Mouse (Mus musculus) retina, embryonic 14.5 days (tissue): ENCODE measurements at regions not wholly inside any gene's neighbourhood (a gene's known extent, or its start where the extent isn't known, plus 50 kb on each side); places are given as distances from the start of the nearest gene placed in this dataset.
A peak's percentile ranks its signal among the peaks of the same experiment; 100 is the strongest.
"Not testable (repeated sequence)": the region's sequence is repeated elsewhere in the genome, so short reads cannot be mapped to it uniquely, and the experiment has no call there.

ENCODE experiments used
- DNase-seq: peaks from one replicate; pipeline ENCODE4 v3.0.0-alpha.2; 2015; ENCODE audit warnings: low spot score

DNA sequence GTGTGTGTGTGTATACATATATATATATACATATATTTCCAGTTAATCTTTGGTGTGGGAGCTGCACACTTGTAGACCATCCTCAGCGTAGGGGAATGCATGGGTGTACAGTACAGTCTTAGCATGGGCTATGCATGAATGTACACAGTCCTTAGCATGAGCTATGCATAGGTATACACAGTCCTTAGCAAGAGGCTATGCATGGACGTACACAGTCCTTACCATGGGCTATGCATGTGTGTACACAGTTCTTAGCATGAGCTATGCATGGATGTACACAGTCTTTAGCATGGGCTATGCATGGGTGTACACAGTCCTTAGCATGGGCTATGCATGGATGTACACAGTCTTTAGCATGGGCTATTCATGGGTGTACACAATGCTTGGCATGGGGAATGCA, 70.5 kb downstream of the Rchy1 start:
- DNase-seq: no peak

GRCm38 (mm10) chr5:91881771-91882170, 81.1 kb downstream of the Rchy1 start:
- no peak for DNase-seq

GRCm38 (mm10) chr5:91880231-91880630, 82.6 kb downstream of the Rchy1 start:
- no peak for DNase-seq

DNA sequence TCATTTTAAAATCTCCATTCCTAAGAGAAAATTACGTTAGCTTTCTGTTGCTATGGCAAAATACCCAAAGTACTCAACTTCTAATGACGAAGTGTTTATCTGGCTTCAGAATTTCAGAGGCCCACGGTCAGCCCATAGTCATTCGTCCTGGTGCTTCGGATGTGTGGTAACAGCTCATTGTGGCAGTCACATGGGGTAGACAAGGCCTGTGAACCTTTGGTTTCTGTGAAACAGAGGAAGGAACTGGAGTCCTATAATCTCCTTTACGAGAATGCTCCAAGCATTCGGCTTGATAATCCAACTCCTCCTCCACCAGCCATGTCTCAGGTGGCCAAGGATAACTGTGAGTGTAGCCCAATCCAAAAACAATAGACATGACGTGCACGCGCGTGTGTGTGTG, 84.2 kb downstream of the Rchy1 start:
- DNase-seq: no peak

GRCm38 (mm10) chr5:91876682-91877031, 86.2 kb downstream of the Rchy1 start:
- DNase-seq: peak; percentile 31

GRCm38 (mm10) chr5:91875875-91876681, 86.8 kb downstream of the Rchy1 start:
- peak; percentile 64 for DNase-seq

GRCm38 (mm10) chr5:91872816-91873215, 90.1 kb downstream of the Rchy1 start:
- DNase-seq: no peak

GRCm38 (mm10) chr5:91869791-91870190, 93.1 kb downstream of the Rchy1 start:
- DNase-seq: no peak

DNA sequence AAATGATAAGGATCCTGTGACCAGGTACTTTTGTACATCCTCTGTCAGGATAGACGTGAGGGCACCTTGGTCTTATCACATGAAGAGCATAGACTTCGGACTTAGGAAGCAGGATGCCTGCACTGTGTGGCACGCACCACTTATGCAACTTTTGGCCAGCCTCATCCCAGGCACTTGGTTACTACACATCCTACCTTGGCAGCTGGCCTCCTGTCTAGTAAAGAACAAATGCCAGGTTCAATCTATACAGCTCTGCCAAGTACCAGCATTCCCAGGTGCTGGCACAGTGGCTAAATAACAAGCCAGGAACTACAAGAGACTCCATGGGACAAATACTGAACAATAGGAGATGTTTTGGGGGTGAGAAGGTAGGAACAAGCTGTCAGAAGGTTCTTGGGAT, 96.7 kb downstream of the Rchy1 start:
- DNase-seq: no peak

DNA sequence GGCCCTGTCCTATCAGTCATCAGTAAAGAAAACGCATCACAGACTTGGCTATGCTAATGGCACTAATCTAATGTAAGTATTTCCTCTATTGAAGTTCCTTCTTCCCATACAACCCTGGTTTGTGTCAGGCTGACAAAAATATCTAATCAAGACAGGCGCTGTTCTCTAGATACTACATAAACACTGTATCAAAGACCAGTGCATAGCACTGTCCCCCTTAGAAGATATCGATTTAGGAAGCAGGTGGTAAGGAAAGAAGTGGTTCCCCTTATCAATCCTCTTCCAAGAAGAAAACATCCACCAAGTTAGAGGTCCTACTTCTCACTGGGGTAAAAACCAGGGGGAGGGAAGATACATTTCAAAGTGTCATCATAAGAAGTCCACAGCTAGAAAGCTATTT, 97.5 kb downstream of the Rchy1 start:
- no peak for DNase-seq

DNA sequence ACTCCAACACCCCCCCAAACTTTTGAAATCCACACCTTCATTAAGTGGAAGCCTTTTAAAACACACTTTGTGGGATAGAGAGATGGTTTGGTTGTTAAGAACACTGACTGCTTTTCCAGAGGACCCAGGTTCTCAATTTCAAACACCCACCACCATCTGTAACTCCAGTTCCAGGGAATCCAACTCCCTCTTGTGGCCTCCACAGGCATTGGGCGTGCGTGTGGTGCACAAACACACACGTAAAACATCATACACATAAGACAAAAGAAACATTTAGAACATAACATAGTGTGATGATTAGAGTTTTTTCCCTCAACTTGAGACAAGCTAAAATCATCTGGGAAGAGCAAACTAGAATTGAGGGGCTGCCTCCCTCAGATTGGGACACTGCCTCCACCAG, 100.0 kb downstream of the Rchy1 start:
- no peak for DNase-seq

DNA sequence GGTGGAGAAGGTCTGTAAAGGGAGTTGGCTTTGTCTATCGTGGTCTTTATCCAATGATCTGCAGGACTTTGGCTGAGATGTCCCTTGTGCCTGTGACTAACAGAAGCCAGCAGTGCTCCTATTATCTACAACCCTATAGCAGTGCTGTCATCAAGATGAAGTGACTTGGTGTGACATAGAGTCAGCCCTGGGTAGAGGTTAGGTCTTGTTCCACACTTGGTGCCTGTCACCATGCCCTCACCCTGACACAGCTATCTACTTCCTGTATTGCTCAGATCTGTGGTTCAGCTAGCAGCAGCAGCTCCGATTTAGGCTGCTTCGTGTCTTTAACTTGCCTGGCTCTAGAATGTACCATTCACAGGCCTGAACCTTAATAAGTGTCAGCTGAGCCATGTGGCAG, 100.6 kb downstream of the Rchy1 start:
- no peak for DNase-seq

DNA sequence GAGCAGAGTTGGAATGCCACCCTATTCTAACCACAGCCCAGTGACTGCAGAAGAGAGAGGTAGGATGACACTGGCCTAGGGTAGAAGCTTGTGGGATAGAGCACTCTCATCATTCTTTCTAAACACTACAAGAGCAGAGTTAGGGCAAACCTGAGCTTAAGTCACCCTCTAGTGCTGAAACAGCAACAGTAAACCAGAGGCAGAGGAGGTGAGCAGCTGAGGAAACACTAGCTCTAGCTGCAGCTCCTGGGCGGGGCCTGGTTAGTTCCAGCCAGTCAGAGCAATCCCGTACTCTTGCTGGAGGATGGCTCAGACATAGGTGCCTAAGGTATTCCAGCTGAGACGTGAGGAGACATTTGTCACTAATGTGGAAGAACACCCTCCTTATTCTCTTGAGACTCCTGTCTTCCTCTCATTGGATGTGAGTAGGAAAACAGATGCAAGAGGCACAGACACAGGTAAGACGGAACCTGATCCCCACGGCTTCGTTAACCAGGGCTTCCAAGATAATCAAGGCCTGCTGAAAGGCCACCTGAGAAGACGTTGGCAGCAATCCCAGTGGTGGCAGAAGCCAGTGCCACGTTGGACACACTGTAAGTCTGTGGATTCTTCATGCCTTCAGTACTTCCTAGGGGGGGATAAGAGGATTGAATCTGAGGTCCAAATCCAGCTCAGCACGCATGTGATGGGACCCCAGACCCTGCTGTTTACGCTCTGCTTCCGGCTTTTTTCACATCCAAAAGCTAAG, 101.3 kb downstream of the Rchy1 start:
- no peak for DNase-seq

DNA sequence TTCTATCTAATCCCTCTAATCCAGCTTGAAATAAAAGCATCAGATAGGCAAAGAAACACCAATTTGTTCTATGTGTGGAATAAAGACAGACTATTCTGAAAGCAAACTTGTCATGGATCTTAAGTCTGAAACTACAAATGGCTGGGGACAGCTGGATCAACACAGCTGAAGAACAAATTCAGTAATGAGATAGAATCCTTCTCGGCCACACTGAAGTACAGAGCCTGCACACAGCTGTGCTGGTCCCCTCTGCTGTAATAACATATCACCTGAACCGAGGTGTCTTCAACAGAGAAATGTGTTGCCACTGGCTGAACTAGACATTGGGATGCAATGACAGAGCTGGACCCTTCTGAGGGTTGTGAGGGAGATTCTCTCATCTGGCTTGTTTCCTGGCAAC, 102.4 kb downstream of the Rchy1 start:
- no peak for DNase-seq

DNA sequence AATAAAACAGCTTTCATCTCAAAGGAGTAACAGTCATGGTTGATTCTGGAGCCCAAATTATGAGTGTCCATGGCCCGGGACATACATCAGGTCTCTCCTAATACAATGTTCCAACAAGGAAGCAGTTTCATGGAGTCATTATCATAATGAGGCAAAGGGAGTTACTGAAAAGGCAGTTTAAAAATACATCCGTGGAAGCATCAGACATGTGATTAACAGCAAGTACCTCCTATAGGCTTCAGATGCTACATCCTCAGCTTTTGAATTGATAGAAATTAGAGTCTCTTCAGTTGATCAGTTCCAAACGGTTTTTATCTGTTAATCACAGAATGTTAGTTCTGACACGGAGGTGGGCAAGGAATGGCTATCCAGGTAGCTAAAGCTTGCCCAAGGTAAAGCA, 110.5 kb downstream of the Rchy1 start:
- DNase-seq: no peak

DNA sequence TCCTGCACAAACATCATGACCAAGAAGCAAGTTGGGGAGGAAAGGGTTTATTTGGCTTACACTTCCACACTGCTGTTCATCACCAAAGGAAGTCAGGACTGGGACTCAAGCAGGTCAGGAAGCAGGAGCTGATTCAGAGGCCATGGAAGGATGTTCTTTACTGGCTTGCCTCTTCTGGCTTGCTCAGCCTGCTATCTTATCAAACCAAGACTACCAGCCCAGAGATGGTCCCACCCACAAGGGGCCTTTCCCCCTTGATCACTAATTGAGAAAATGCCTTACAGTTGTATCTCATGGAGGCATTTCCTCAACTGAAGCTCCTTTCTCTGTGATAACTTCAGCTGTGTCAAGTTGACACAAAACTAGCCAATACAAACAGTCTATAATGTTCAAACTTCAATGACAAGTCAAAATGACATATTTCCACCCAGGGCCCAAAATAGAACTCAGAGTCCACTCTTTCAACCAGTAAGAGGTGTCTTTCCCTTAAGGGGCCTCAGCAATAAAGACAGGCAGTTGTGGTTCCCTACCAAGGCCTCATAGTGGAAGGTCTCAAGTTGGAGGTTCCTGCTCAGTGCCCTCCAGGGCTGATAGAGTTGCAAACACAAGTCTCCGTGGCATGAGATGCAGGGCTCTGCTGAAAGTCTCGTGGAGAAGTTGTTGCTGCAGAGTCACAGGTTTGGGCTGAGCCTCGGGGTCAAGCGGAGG, 111.9 kb downstream of the Rchy1 start:
- DNase-seq: not testable (repeated sequence)

DNA sequence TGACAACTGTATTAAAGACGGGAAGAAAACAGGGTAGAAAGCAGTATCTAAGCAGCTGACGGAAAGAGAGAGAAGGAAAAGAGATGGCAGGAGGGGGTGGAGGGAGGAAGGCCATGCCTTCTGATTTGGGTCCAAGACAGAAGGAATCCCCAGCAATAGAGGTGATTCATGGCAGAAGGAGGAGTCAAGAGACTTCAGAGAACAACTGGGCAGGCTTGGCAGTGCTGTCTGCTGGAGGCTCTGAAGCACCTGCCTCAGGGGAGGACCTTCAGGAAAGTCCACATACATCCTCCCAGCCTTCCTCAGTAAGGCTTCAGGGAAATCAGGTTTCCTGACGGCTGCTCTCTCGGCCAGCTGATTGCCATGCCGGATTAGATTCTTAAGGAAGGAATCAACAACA, 112.4 kb downstream of the Rchy1 start:
- no peak for DNase-seq

DNA sequence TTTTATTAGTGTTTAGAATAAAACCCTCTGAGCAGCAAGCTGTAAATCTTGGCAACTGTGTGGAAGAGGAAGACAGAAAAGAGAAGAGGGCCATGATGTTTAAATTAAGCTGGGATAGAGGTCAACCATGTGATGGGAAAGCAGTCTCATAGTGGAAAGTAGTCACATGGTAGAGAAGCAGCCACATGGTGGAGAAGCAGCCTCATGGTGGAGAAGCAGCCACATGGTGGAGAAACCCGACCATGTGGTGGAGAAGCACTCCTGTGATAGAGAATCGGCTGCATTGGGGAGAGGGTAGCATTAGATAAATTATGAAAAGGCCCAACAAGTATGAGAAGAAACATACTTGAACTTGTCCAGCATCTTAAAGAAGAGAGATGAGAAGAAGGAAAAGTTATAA, 113.3 kb downstream of the Rchy1 start:
- no peak for DNase-seq

DNA sequence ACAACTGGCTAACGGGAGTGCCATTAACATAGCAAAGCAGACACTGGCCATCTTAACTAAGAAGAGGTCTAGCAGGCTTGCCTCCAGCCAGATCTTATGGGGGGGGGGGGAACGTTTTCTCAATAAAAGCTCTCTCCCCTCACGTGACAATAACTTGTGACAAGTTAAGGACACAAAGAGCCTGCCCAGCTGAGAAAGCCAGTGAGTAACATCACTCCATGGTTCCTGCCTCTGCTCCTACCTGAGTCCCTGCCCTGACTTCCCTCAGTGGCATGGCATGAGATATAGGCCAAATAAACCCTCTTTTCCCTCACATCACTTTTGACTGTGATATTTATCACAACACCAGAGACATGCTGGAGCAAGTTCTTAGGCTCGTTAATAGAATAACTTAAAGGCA, 113.8 kb downstream of the Rchy1 start:
- DNase-seq: no peak

DNA sequence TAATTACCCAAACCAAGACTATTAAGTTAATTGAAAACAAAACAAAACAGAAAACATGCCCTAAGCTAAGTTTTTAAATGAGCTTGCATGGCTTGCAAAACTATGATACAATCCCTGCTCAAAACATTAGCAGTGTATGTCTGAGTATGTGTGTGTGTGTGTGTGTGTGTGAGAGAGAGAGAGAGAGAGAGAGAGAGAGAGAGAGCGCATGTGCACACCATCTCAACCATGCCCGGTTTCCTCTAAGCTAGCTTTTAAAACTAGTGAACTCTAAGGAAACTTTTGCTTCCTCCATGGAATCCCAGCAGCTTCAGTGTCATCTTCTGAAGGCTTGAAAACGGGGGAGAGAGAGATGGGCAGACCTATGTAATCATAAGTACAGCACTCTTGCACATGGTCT, 114.3 kb downstream of the Rchy1 start:
- no peak for DNase-seq

DNA sequence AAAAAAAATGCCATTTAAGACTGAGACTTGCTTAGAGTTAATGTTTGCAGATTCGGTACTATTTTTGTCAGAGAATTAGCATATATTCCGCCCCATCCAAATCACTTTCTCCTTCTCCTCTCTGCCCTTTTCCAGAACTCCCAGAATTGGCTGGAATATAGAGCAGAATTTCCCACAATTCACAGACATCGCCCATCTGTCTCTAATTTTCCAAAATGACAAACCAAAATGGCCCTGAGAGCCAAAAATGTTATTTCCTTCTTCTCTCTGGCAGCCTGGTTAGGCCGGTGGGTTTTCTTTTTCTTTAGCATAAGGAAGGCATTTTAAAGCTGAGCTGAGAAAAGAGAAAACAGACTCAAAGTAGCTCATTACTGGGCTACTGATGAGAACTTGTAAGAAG, 119.8 kb downstream of the Rchy1 start:
- DNase-seq: no peak

- no peak for DNase-seq
Measured at GRCm38 (mm10) chr5:91841066-91841465, 121.8 kb downstream of the Rchy1 start.

- DNase-seq: no peak
Measured at GRCm38 (mm10) chr5:91828481-91828880, 134.4 kb downstream of the Rchy1 start.
